Mouse (Mus musculus) right cerebral cortex, adult 2 months (tissue): ENCODE results near the gene Fam19a5.

Experiments
- DNase-seq, 2 experiments: peaks; one replicate each; pipeline ENCODE4 v3.0.0; 2021 to 2022; ENCODE audit warnings: low spot score in 2 of 2

Fam19a5 gene

DNA sequence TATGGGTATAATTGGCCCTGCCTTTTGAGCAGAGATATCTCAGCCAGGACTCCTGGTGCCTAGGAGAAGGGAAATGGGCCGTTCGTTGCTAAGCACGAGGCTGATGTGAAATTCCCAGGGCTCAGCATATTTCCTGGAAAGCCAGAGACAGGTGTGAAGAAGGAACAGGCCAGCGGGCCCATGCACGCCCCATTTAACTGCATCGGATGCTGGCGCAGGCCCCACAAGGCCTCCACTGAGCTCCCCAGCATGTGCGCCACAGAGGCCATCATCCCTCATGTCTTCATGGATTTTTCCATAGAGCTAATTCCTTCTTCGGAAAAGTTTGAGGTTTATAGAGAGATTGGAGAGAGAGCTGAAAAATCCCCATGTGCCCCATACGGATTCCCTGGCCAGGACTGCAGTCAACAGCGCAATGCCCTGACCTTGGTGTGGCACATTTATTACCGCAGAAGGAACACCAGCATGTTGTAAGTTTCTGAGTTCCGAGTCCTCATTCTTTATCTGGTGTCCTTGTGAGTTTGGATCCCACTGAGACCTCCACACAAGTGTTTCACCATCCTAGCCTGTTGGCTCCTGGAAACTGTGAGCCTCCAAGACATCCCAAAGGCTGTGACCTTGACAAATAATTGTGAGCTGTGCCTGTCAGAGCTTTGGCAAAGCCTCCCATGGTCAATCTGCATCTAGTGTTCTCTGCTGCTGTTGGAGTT, 122.1 kb downstream of the Fam19a5 start:
- DNase-seq, result no peak

DNA sequence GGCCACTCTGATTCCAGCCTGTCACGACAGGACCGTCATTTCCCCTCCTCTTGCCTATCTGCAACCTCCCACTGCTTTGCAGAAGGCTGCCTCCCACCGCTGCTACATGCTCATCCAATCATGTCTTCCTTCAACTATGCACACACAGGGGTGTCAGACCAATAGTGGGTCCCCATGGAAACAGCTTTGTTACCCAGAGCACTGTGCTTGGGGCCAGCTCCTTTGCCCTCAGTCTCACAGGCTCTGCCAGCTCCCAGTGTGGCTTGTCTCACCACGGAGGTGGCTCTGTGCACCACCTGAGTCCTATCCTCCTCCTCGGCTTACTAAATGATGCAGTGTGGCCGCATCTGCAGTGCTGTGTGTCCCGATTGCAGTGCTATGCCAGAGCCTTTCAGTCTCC, 123.3 kb downstream of the Fam19a5 start:
- DNase-seq, result peak; percentile 37 to 41

DNA sequence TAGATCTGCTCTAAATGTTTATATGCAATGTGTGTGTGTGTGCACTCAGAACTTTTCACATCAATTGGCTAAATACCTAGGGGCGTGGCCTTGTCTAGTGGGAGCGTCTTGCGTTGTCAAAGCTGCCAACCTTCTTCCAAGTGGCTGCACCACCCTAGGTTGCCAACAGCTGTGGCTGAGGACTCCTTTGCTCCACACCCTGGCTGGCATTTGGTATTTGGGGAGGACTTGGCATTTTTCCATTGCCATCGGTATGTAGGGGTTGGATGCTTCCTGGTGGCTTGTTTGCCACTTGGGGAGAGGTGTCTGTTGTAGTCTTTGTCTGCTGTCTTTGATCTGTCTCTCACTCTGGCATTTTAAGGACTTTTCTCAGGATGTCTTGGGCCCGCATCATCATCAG, 124.0 kb downstream of the Fam19a5 start:
- no peak for DNase-seq

DNA sequence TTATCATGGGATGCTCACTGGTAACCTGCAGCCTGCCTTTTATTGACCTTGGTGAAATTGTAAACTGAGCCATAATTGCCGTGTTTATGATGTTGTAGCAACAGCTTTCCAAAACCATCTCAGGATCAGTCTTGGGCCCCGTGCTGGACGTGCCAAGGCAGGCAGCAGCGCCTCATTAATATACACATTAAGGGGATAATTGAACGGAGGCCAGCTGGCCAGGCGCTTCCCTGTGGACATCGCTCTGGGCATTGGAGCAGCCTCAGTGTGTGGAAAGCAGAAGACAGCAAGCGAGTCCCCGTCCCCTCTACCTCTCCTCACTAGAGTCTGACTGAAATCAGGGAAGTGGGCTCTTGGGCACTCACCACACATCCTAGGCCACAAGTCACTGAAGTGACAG, 127.8 kb downstream of the Fam19a5 start:
- no peak for DNase-seq

DNA sequence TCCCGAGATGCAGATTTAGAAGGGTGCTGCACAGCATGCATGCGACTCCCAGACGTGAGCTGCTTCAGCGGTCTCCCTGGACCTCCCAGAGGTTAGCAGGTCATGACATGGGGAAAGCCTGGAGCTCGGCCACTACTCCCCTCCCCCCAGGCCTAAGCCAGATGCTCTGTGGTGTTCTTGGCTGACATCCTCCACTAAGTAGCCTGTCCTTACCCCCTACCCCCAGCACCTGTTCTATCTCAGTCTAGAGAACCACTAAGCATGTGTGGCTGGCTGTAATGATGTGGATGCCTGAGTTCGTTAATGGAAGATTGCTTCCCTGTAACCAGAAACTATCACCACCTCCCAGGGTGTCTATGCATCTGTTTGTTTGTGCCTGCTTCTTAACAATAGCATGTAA, 134.6 kb downstream of the Fam19a5 start:
- no peak for DNase-seq

DNA sequence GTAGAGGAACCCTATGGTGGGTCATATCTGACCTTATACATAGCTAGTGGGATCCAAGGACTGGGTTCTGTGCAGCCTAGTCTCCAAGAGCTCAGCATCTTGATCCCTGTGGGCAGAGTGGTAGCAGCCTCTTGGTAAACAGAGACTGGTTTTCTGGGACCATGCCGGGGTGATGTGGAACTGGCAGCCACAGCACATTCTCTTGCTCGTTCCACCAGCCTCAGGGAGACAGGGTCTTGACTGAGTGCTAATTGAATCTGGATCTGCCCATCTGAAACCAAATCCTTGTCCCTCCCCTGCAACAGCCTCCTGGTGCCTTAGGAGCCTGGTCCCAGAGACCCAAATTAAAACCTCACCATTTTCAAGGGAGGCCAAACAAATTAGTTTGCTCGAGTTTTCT, 138.3 kb downstream of the Fam19a5 start:
- no peak for DNase-seq

DNA sequence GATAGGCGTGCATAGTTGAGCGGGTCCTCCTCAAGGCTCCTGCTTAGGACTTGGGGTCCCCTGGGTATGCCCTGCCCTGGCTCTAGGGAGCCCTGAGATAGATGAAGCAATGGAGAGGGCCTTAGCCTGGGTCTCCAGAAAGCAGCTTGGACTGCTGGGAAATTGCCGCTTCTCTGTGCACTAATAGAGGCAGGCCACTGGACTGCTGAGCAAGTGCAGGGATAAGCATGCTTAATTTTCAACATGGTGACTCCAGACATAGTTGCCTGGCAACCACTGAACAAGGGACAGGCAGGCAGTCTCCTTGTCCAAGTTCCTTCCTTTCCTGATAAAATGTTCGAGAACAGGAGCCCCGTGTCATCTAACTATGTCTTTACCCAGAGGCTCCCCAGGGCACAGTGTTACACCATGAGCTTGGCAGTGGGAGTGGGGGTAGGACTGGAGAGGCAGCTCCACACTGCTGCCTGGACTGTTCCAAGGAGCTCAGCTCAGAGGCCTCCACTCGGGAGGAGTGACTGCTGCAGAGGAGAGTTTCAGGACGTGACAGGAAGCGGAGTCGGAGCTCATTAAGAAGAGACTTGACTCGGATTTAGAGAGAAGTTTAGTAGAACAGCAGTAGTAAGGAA, 142.4 kb downstream of the Fam19a5 start:
- no peak for DNase-seq

DNA sequence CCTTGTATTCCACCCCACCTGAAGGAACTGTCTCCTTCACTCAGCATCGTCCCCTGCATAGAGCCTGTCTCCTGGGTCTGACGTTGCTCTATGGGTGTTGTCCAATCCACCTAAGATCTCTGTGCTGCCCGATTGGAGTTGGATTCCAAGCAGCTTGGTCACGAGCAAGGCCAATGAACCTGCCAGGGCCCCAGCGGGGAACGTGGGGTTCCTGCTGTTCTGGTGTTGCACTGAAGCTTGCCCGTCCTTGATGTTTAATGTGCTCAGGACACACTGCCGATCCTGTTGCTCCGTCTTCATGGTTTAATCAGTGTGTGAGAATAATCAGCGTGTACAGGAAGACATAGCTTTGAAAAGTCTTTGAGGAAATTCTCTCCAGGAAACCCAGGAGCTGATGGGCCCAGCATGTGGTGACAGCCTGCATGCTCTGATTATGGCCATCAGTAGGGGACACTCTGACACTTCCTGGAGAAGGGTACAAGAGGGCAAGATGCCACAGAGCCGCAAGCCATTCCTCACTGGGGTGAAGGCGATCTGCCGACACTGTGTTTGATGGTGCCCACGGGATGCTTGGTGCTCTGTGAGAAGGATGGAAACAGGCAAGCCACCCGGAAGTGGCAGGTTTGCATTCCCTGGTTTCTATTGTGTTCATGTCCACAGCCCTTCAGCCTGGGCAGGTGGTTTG, 147.3 kb downstream of the Fam19a5 start:
- no peak for DNase-seq

DNA sequence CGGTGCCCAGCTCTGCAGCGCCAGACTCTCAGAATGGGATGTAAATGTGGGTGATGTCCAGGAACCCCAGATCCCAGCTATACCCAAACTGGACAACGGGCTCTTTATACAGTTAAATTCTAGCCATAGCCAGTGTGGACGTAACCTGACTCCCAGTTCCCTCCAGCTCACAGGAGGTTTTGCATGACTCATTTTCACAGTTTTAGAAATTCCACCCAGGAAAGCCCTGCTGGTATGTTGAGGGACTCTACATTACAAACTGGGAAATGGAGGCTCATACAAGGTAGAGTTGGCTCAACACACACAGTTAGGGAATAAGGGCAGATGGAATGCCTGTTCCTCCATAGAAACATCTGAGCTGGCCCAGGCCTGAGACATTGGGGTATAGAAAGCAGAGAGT, 147.9 kb downstream of the Fam19a5 start:
- DNase-seq, result no peak

DNA sequence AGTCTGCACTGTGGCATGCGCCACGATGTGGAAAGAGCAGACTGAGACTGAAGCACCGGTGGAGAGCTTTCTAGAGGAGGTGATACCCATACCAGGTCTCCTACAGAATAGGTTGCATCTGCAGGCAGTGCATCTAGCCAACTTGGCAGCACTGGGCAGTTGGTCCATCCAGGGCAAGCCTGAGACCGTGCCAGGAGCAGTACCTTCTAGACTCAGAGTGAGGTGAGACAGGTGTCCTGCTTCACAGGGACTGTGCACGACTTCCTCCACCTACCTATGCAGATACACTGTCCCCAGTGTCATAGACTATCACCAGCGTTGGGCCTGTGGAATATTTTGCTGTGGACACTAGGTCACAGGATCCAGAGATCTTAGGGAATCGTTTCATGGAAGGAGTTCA, 148.3 kb downstream of the Fam19a5 start:
- no peak for DNase-seq

DNA sequence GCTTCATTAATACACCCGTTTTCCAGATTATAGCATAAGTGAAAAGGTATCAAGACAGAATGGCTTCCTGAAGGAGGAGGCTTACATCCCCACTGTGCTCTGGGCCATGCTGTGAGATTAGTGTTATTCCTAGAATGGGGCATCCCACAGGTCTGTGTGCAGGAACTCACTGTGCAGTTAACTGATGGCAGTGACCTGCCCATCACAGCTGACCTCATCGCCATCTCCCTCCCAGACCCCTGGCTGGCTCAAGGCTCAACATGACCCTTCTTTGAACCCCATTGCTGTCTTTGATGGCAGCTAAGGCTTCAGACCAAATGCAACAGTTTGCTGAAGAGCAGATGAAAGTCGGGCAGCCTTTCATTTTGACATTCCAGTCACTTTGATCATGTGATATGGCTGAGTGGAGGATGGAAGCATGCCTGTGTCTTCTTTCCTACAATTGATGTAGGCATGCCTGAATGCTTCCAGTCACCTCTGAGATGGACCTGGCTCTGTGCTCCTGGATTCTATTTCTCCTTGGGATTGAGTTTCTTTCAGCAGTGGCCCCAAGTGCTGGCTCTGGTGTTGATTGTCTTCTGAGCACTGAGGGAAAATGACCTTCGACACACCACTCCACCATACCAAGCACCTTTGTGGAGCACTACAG, 148.9 kb downstream of the Fam19a5 start:
- DNase-seq, result no peak

DNA sequence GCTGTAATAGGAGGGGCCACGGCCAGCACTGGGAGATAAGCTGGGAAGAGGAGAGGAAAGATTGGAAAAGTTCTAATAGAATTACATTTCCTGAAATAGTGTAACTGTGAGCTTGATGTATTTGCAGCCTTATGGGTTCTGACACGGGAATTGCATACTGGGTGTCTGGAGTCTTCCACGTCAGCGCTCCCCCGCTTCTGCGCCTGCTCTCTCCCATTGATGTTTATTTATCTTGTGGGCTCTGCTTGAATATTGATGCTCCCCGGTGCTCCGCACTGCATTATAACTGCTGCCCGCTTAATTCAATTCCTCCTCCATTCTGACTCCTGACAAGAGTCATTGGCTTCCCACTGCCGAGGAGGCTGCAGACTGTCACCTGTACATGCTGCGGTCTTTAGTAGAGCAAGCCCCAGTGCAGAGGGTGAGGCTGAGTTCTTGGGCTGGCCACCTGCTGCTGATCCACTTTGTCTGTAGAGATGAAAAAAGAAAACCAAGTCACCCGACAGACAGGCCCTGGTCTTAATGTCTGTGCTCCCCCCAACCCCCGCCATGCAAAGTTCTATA, 153.4 kb downstream of the Fam19a5 start:
- DNase-seq, result no peak

DNA sequence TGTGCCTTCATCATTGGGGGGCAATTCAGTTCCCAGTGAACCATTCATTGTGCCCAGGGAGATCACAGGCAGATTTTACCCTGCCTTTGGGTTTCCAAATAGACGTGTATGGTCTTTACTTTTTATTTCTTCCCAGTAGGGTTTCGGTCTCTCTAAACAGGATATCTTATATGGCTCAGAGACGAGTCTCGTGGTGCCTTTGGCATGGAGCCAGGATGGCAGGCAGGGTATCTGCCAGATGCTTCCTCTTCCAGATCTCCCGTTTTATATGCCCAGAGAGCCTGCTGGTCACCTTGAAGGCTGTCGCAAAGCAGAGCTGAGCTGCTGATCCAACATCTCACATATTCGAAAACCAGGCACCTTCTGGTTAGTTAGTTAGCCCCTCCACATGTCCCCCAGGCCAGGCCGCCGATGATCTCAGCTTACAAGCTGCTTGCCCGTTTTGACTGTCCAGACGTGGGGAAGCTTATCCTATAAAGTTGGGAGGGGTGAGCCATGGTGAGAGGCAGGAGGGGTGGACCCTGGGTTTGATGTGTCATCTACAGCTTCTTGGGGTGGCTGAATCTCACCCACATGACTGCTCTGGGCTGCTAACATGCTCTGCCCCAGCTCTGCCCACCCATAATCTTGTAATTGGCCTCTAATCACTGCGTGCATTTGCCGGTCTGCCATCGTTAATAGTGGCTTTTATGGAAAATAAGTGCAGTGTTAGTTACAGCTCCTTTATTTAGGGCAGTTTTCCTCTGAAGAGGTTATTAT, 154.6 kb downstream of the Fam19a5 start:
- DNase-seq, result no peak

DNA sequence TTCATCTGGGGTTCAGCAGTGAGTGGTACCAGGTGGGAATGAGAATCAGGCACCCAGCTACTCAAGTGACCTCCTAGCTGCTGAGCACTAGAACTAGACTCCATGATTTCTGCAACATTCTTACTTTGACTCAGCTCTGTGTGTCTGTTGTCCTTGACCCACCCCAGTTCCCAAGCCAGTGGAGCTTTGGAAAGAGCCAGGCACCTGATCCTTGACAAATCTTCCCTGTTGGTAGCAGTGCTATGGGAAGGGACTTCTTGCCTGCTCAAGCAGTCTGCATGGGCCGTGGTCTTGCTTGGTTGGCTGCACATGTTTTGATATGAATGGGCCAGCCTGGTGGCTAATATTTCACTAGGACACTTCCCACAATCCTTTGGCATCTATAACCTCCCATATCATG, 158.7 kb downstream of the Fam19a5 start:
- no peak for DNase-seq

DNA sequence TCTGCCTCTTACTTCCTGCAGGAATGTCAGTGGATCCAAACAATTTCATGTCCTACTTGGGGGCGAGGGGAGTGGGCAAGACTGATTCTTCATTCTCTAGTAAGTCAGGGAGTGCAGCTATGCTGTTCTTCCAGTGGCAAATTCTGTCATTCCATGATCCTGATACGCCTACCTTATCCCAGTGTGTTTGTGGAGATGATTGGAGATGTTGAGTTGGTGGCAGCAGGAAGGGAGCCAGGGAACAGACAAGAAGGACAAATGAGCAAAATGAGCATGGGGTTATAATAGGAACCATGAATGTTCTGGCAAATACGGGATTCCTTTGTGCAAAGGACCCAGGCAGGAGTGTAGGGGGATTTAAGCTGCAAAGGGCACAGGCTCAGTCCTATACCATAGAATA, 159.2 kb downstream of the Fam19a5 start:
- no peak for DNase-seq

DNA sequence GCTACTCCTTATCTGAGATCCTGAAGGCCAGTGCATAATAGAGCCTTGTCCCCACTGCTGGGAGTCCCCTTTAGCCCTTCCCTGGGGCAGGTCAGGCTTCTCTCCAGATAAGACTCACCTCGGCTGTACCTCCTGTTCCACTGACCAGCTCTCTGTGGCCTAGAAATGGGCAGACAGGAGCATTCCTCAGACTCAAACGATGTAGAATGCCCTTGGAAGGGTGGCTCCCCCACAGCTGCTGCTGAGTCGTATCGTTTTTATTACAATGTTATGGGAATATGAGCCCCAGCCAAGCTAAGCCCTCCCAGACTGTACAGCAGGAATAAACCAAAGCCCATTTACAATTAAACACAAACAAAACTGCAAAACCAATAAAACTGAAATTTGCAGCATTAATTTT, 167.7 kb downstream of the Fam19a5 start:
- no peak for DNase-seq

DNA sequence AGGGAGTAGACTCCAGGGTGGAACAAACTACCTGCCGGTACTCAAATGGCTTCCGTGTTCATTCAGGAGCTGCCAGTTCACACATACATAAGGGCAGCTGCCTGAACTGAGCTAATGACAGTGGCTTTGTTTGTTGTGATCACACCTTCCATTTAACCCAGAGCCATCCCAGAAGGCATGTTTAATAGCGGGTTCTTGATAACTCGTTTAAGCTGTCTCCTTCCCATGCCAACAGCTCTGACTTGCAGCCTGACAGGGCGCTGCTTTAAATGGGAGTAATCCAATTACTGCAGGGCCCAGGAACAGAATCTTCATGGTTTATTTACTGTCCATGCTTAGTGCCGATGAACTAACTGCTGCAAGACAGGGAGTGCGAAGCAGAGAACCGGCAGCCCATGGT, 168.1 kb downstream of the Fam19a5 start:
- no peak for DNase-seq

DNA sequence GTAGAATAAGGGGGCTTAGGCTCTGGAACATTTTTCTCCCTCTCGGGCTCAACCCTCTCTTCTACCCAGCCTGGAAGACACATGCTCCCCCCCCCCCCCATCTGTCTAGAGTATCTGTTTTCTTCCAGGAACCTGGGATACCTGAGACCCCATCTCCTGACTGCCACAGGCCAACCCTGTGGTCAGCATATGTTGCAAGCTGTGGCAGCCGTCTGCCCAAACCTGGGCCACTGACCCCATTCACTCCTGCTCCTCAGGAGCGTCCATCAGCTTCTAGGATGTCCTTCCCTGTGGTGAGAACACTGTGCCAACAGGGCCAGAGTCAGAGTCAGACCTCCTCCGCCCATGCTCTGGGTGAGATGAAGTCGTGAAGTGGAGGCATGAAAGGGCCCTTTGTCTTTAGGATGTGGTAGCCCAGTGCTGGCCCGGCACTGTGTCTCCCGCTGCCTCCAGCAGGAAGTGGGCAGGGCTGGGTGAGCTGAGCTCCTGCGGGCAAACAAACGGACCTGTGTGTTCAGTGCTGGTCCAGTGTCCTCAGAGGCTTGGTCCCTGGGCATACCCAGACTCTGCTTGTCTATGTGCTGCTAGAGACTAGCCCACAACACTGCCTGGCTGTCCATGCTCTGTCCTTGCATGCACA, 171.1 kb downstream of the Fam19a5 start:
- peak in 1 of 2 experiments; percentile 31 for DNase-seq

DNA sequence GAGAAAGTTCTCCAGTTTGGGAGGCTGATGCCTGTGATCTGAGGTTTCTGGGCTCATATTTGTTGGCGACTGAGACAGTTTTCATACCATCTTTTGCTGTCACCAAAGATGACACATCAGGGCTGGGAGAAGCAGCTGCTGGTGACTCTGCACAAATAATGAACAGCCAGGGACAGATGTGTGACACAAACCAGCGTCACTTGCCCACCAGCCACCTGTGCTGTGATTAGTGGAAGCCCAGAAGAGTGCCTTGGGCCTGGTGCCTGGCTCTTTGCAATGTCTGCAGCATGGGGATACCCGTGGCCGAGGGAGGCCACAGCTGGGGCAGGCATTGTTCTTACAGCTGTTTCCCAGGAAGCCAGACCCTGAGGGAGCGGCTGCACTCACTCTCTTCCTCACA, 173.0 kb downstream of the Fam19a5 start:
- peak; percentile 29 to 47 for DNase-seq

DNA sequence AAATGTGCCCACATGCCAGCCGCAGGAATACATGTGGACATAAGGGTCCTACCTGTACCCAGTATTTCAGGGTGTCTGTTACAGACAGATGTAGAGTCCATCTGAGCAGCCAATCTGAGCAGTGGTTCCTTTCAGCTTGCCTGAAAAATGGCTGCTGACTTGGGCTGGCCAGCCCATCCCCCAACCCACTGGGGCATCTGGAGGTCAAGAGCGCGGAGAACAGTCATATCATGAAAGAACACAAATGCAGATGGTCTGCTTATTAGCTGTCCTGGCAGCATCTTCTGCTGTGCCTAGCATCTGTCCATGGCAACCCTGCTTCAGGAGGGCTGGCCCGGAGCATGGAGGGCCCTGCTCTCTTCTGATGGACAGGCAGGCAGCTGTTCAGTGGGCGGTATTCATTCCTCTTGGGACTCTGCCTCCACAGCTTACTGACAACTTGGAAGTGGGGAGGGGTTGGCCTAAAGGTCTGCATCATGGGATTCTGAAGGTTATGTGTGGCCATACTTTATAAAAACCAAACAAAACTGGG, 179.4 kb downstream of the Fam19a5 start:
- no peak for DNase-seq
